Mouse (Mus musculus): Measurements from ENCODE around the gene Ier2. TPM values are rescaled to one million over a fixed set of nuclear protein-coding genes. Genes with fewer than 3 reads are reported as not detected.

Gene Ier2
- total RNA-seq, 2 experiments from 2014 or later = 8.8 to 9.6 TPM

- DNase-seq (ENCODE audit: extremely low spot score in 1 of 2, low spot score in 1 of 2) = peak in 1 of 2 experiments; percentile 40
These were observed 48.0 kb downstream of the Ier2 start for GRCm38 (mm10) chr8:84614512-84615223.

Other genes with a start within 250 kb of the Ier2 start
- 100 to 1,000 TPM in 1 of 2 experiments, 10 to 100 TPM in 1; 83.4 to 101 TPM for gene Trmt1, start 23.5 kb upstream of the Ier2 start, total RNA-seq (2021)
- 10 to 100 TPM; 88.9 to 91.0 TPM for gene Nacc1, start 25.0 kb upstream of the Ier2 start, total RNA-seq (2021)
- 1 to 10 TPM; 2.1 to 2.8 TPM for gene Lyl1, start 38.6 kb upstream of the Ier2 start, total RNA-seq (2021)
- gene G430095P16Rik, start 60.2 kb upstream of the Ier2 start, total RNA-seq (2021) = not detected
- gene Nfix, start 137.5 kb upstream of the Ier2 start, total RNA-seq (2021) = 100 to 1,000 TPM; 406 to 477 TPM
- gene Dand5, start 160.0 kb upstream of the Ier2 start, total RNA-seq (2021) = 10 to 100 TPM in 1 of 2 experiments, 1 to 10 TPM in 1; 9.3 to 10.6 TPM
- 10 to 100 TPM; 23.7 to 27.3 TPM for gene Gadd45gip1, start 168.7 kb upstream of the Ier2 start, total RNA-seq (2021)
- gene Rad23a, start 177.8 kb upstream of the Ier2 start, total RNA-seq (2021) = 10 to 100 TPM; 67.0 to 69.7 TPM
- gene Calr, start 184.1 kb upstream of the Ier2 start, total RNA-seq (2021) = 100 to 1,000 TPM; 473 to 552 TPM
- gene Farsa, start 194.1 kb upstream of the Ier2 start, total RNA-seq (2021) = 10 to 100 TPM; 52.4 to 53.3 TPM
- gene Syce2, start 209.3 kb upstream of the Ier2 start, total RNA-seq (2021) = 10 to 100 TPM; 16.5 to 18.0 TPM
- 10 to 100 TPM; 32.4 to 39.7 TPM for gene Gcdh, start 231.1 kb upstream of the Ier2 start, total RNA-seq (2021)
- gene Klf1, start 239.1 kb upstream of the Ier2 start, total RNA-seq (2021) = under 1 TPM in 1 of 2 experiments, not detected in 1; 0.17 TPM
- 1 to 10 TPM; 3.7 to 4.3 TPM for gene Dnase2a, start 245.7 kb upstream of the Ier2 start, total RNA-seq (2021)